ENCODE assay signal across 8 mouse cellular contexts in the genomic region with DNA sequence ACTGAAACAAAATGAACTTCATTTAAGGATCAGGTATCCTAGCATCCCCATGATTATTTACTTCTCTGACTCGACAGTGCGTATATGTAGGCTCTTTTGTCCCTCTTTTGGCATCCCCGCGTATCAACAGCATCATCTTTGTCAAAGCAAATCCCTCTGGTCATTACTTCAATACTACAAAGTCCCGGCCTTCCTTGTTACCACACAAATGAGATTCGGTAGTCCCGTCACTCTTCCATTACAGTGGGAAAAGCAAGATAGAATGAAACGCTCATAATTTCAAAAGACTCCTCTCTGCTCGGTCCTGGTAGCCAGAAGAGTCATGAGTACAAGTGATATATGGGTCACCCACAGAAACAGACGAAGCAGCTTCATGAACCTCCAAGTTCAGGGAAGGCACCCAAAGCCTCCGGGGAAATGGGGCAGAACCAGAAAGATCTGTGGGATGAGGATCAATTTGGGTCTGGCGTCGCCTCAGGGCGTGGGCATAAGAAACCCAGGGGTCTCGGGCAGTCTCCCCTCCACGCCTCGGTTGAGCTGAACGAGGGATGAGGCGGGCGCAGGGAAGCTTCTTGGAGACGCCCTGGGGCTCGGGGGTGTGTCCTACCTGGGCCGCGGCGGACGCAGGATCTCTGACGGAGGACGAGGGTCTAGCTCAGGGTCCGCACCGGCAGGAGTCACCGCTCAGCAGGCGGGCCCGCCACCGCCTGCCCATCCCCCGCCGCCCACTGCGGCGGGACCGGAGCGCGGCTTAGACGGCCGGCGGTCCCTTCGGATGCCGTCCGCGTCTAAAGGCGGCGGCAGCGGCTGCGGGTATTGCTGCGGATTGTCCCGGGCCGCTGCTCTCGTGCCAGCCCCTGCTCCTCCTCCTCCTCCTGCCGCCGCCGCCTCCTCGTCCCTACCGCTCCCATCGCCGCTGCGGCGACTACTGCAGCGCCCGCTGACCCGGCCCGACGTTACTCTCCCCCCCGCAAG. TPM values are rescaled to one million over a fixed set of nuclear protein-coding genes. Genes with fewer than 3 reads are reported as not detected.
DNase-seq lines count a peak whose midpoint lies in the region; ATAC-seq lines count a peak whose summit lies in the region.

Gene Cdan1, minus strand, starts transcription at position 680 of the 975 bp plus-strand sequence.

- WGBS in kidney, embryonic 16.5 days: under 1% methylated on average over 61 of the region's 71 CpGs
- WGBS in liver, embryonic 16.5 days (ENCODE audit: insufficient replicate concordance): 1% methylated on average over 55 of the region's 71 CpGs
- WGBS in neural tube, embryonic 14.5 days: under 1% methylated on average over 62 of the region's 71 CpGs

- no peaks in the 10 kb centered on the region for H3K36me3 ChIP-seq in kidney, embryonic 16.5 days (ENCODE audit: insufficient read depth, low read length)
- H3K36me3 ChIP-seq in liver, embryonic 16.5 days (ENCODE audit: control insufficient read depth, insufficient read depth): no peaks in the 10 kb centered on the region
- H3K36me3 ChIP-seq in neural tube, embryonic 14.5 days (ENCODE audit: control insufficient read depth, insufficient read depth, low read length): no peaks in the 10 kb centered on the region

- H3K27me3 ChIP-seq in kidney, embryonic 16.5 days (ENCODE audit: insufficient read depth, low read length): no peaks in the 10 kb centered on the region
- no peaks in the 10 kb centered on the region for H3K27me3 ChIP-seq in liver, embryonic 16.5 days (ENCODE audit: control insufficient read depth, insufficient read depth, low read depth, low read length)
- no peaks in the 10 kb centered on the region for H3K27me3 ChIP-seq in neural tube, embryonic 14.5 days (ENCODE audit: control insufficient read depth, insufficient read depth, low read length)

- peak; percentile 81 for DNase-seq in 3134 (ENCODE audit: extremely low read depth, insufficient read length, low spot score)
- DNase-seq in WW6 (ENCODE audit: low read depth, low spot score): peak; percentile 42
- peak; percentile 61 for DNase-seq in embryo, embryonic 10 days (ENCODE audit: low spot score)
- peak; percentile 89 for DNase-seq in heart, adult 11 months
- DNase-seq in thymus, postnatal 25 days: peak; percentile 53

- peak within 1 kb of the TSS; percentile 58; the same call in 1 of the 2 replicates for H3K27ac ChIP-seq in kidney, embryonic 16.5 days (ENCODE audit: low read length)
- H3K27ac ChIP-seq in liver, embryonic 16.5 days (ENCODE audit: low read length): peak within 1 kb of the TSS; percentile 64
- peak within 1 kb of the TSS; percentile 89 for H3K27ac ChIP-seq in neural tube, embryonic 14.5 days (ENCODE audit: low read depth, low read length)

- H3K4me3 ChIP-seq in kidney, embryonic 16.5 days (ENCODE audit: low read length): peak within 1 kb of the TSS; percentile 95
- peak within 1 kb of the TSS; percentile 89 for H3K4me3 ChIP-seq in liver, embryonic 16.5 days (ENCODE audit: low read depth, low read length)
- H3K4me3 ChIP-seq in neural tube, embryonic 14.5 days (ENCODE audit: low read depth, low read length): peak within 1 kb of the TSS; percentile 75

- 0 out of 2 replicates have a peak, but pooled peaks cover 9% of the 10 kb centered on the region for H3K4me1 ChIP-seq in kidney, embryonic 16.5 days (ENCODE audit: insufficient read depth, low read length)
- peaks cover 15% of the 10 kb centered on the region for H3K4me1 ChIP-seq in liver, embryonic 16.5 days (ENCODE audit: control insufficient read depth, low read depth, low read length)
- peaks cover 9% of the 10 kb centered on the region; the same call in 1 of the 2 replicates for H3K4me1 ChIP-seq in neural tube, embryonic 14.5 days (ENCODE audit: control insufficient read depth, insufficient read depth, low read length)

- H3K4me2 ChIP-seq in kidney, embryonic 16.5 days (replicated peaks; ENCODE audit: low read depth, low read length): peak within 1 kb of the TSS; percentile 73
- peak within 1 kb of the TSS; percentile 83 for H3K4me2 ChIP-seq in liver, embryonic 16.5 days (ENCODE audit: low read depth, low read length)
- peak within 1 kb of the TSS; percentile 73 for H3K4me2 ChIP-seq in neural tube, embryonic 14.5 days (ENCODE audit: low read depth, low read length)

- peak; percentile 83 for ATAC-seq in kidney, embryonic 16.5 days (ENCODE audit: low FRiP score, low TSS enrichment)
- peak; percentile 61 for ATAC-seq in liver, embryonic 16.5 days (ENCODE audit: low read depth)
- peak; percentile 72 for ATAC-seq in neural tube, embryonic 14.5 days (ENCODE audit: low read depth)

- H3K9me3 ChIP-seq in kidney, embryonic 16.5 days (ENCODE audit: low read length): no peaks in the 10 kb centered on the region
- no peaks in the 10 kb centered on the region for H3K9me3 ChIP-seq in liver, embryonic 16.5 days (replicated peaks; ENCODE audit: control insufficient read depth, low read length)
- no peaks in the 10 kb centered on the region for H3K9me3 ChIP-seq in neural tube, embryonic 14.5 days (ENCODE audit: control insufficient read depth, low read length)

- peak within 1 kb of the TSS; percentile 84 for H3K9ac ChIP-seq in kidney, embryonic 16.5 days (replicated peaks; ENCODE audit: low read length)
- H3K9ac ChIP-seq in liver, embryonic 16.5 days (ENCODE audit: low read depth, low read length): peak within 1 kb of the TSS; percentile 86
- H3K9ac ChIP-seq in neural tube, embryonic 14.5 days (replicated peaks; ENCODE audit: low read depth, low read length): peak within 1 kb of the TSS; percentile 92

RNA-seq across cellular contexts. Expression of gene Cdan1, which starts in this region (rescaled TPM):
- polyA plus RNA-seq in kidney, embryonic 16.5 days (2015; fragmentation: Nextera tagmentation; extraction: Ambion mirVana): 5.7 and 6.3 TPM in 2 replicates
- 2.5 and 3.4 TPM in 2 replicates for polyA plus RNA-seq in liver, embryonic 16.5 days (2015; fragmentation: Nextera tagmentation; extraction: Ambion mirVana)
- polyA plus RNA-seq in neural tube, embryonic 14.5 days (2014; fragmentation: Nextera tagmentation; extraction: Ambion mirVana): 7.8 and 9.5 TPM in 2 replicates

Comparison
In these comparisons a context has a peak if more than half of its experiments do, and no peak if none do; other contexts are left out.
1. Peak in every context shown above with its lines: DNase-seq, ATAC-seq, H3K4me3 ChIP-seq and H3K27ac ChIP-seq.